ENCODE assay signal across 16 mouse cellular contexts in genomic region chr10:95631568-95631967, GRCm38 (mm10). TPM values are rescaled to one million over a fixed set of nuclear protein-coding genes. Genes with fewer than 3 reads are reported as not detected.
A peak's percentile ranks its signal among the peaks of the same experiment; 100 is the strongest.
DNase-seq lines count a peak whose midpoint lies in the region; ATAC-seq lines count a peak whose summit lies in the region.
"Had no signal": no experiment of that assay in that cellular context is flagged by ENCODE, and none has a peak within 500 bp of the region (broad histone marks: within the 10 kb centered on the region; RNA-seq: fewer than 3 reads in every experiment).

No protein-coding gene starts in this region.

- H3K27ac ChIP-seq in liver, embryonic 15.5 days (replicated peaks): peak overlapping the region; percentile 72
- H3K27ac ChIP-seq in limb, embryonic 10.5 days: no peak overlapping the region
- H3K27ac ChIP-seq in embryonic facial prominence, embryonic 10.5 days (replicated peaks): no peak overlapping the region
- H3K27ac ChIP-seq in neural tube, embryonic 15.5 days (replicated peaks): no peak overlapping the region
- H3K27ac ChIP-seq: embryonic facial prominence, embryonic 13.5 days had no signal

- H3K4me3 ChIP-seq in liver, embryonic 15.5 days (replicated peaks): no peak overlapping the region
- no peak overlapping the region for H3K4me3 ChIP-seq in limb, embryonic 10.5 days
- no peak overlapping the region for H3K4me3 ChIP-seq in embryonic facial prominence, embryonic 10.5 days
- H3K4me3 ChIP-seq in neural tube, embryonic 15.5 days (replicated peaks): no peak overlapping the region
- H3K4me3 ChIP-seq: embryonic facial prominence, embryonic 13.5 days; megakaryocyte, embryonic 14.5 days had no signal

- WGBS in liver, embryonic 15.5 days (ENCODE audit: insufficient replicate concordance): 31% methylated on average over 2 of the region's 2 CpGs
- WGBS in limb, embryonic 10.5 days: 71% methylated on average over 2 of the region's 2 CpGs
- WGBS in embryonic facial prominence, embryonic 10.5 days: 74% methylated on average over 2 of the region's 2 CpGs
- WGBS in neural tube, embryonic 15.5 days: 82% methylated on average over 2 of the region's 2 CpGs

- peak; percentile 89 for ATAC-seq in liver, embryonic 15.5 days (ENCODE audit: insufficient read depth)
- ATAC-seq in neural tube, embryonic 15.5 days (ENCODE audit: low FRiP score): no peak

- H3K9ac ChIP-seq in liver, embryonic 15.5 days: no peak overlapping the region
- no peak overlapping the region for H3K9ac ChIP-seq in neural tube, embryonic 15.5 days (replicated peaks)
- H3K9ac ChIP-seq: embryonic facial prominence, embryonic 13.5 days had no signal

- peaks cover 36% of the 10 kb centered on the region for H3K4me1 ChIP-seq in liver, embryonic 15.5 days (replicated peaks)
- no peaks in the 10 kb centered on the region for H3K4me1 ChIP-seq in limb, embryonic 10.5 days
- H3K4me1 ChIP-seq in embryonic facial prominence, embryonic 10.5 days: no peaks in the 10 kb centered on the region
- H3K4me1 ChIP-seq in neural tube, embryonic 15.5 days: no peaks in the 10 kb centered on the region
- H3K4me1 ChIP-seq: embryonic facial prominence, embryonic 13.5 days had no signal

- H3K36me3 ChIP-seq in liver, embryonic 15.5 days (replicated peaks): no peaks in the 10 kb centered on the region
- no peaks in the 10 kb centered on the region for H3K36me3 ChIP-seq in limb, embryonic 10.5 days
- no peaks in the 10 kb centered on the region for H3K36me3 ChIP-seq in embryonic facial prominence, embryonic 10.5 days (replicated peaks)
- H3K36me3 ChIP-seq in neural tube, embryonic 15.5 days: no peaks in the 10 kb centered on the region
- H3K36me3 ChIP-seq: embryonic facial prominence, embryonic 13.5 days; G1E had no signal

- peak; percentile 20 for DNase-seq in embryo, embryonic 10 days (ENCODE audit: low spot score)
- no peak for DNase-seq in embryo, embryonic 10.5 days (ENCODE audit: low spot score)
- peak; percentile 14 for DNase-seq in urinary bladder, postnatal 14 days (ENCODE audit: low spot score)
- no peak for DNase-seq in urinary bladder, postnatal 36 days (ENCODE audit: low spot score in 2 of 2)
- no peak for DNase-seq in limb, embryonic 10.5 days (ENCODE audit: low spot score)
- DNase-seq in embryonic facial prominence, embryonic 10.5 days (ENCODE audit: low spot score): no peak
- DNase-seq: B cell, adult 2 months; cerebellum, postnatal 10 days; kidney, adult 18-20 months; kidney, postnatal 4 days; lung, adult 2 months had no signal

- H3K9me3 ChIP-seq in liver, embryonic 15.5 days (replicated peaks): no peaks in the 10 kb centered on the region
- H3K9me3 ChIP-seq in limb, embryonic 10.5 days (replicated peaks): no peaks in the 10 kb centered on the region
- no peaks in the 10 kb centered on the region for H3K9me3 ChIP-seq in embryonic facial prominence, embryonic 10.5 days
- H3K9me3 ChIP-seq in neural tube, embryonic 15.5 days (replicated peaks): no peaks in the 10 kb centered on the region
- H3K9me3 ChIP-seq: embryonic facial prominence, embryonic 13.5 days; G1E; megakaryocyte, embryonic 14.5 days had no signal

- peak overlapping the region; percentile 46 for H3K4me2 ChIP-seq in liver, embryonic 15.5 days
- no peak overlapping the region for H3K4me2 ChIP-seq in neural tube, embryonic 15.5 days
- H3K4me2 ChIP-seq: embryonic facial prominence, embryonic 13.5 days had no signal

- H3K27me3 ChIP-seq in liver, embryonic 15.5 days: no peaks in the 10 kb centered on the region
- no peaks in the 10 kb centered on the region for H3K27me3 ChIP-seq in limb, embryonic 10.5 days (ENCODE audit: low read depth, poor library complexity, severe bottlenecking)
- no peaks in the 10 kb centered on the region for H3K27me3 ChIP-seq in embryonic facial prominence, embryonic 10.5 days (replicated peaks; ENCODE audit: low read depth, poor library complexity, severe bottlenecking)
- no peaks in the 10 kb centered on the region for H3K27me3 ChIP-seq in neural tube, embryonic 15.5 days (replicated peaks)
- H3K27me3 ChIP-seq: embryonic facial prominence, embryonic 13.5 days had no signal

RNA-seq across cellular contexts. Expression of gene Anapc15-ps, which starts 41.7 kb away (rescaled TPM):
- polyA plus RNA-seq in liver, embryonic 15.5 days (2015; fragmentation: Nextera tagmentation; extraction: Ambion mirVana): not detected in 2 replicates
- not detected in 2 replicates for polyA plus RNA-seq in limb, embryonic 10.5 days (2016; fragmentation: Nextera tagmentation; extraction: Ambion mirVana)
- polyA plus RNA-seq in embryonic facial prominence, embryonic 10.5 days (2016; fragmentation: Nextera tagmentation; extraction: Ambion mirVana): not detected in 2 replicates
- polyA plus RNA-seq in neural tube, embryonic 15.5 days (2015; fragmentation: Nextera tagmentation; extraction: Ambion mirVana): not detected in 2 replicates
- polyA plus RNA-seq: embryonic facial prominence, embryonic 13.5 days; G1E; lung, adult 2 months had no signal

Comparison
In these comparisons a context has a peak if more than half of its experiments do, and no peak if none do; other contexts are left out.
1. DNase-seq: peak in embryo, embryonic 10 days (single experiment) and urinary bladder, postnatal 14 days (single experiment); none in embryo, embryonic 10.5 days (single experiment), urinary bladder, postnatal 36 days (0 of 2), limb, embryonic 10.5 days (single experiment) and embryonic facial prominence, embryonic 10.5 days (single experiment).